Mouse (Mus musculus): Measurements from ENCODE around the gene Calm2.

- TF ChIP-seq EP300 (IDR thresholded peaks at IDR 0.05; ENCODE audit: low read depth): no peak
- no peak for TF ChIP-seq CTCF (IDR thresholded peaks at IDR 0.05; ENCODE audit: low read depth)
Observed at GRCm38 (mm10) chr17:87482867-87483266, 36.1 kb upstream of the Calm2 start.

Data from liver, embryonic 14.5 days (tissue).